Mouse (Mus musculus) heart, postnatal 14 days (tissue): ENCODE data around the gene Pou3f1. TPM values are rescaled to one million over a fixed set of nuclear protein-coding genes. Genes with fewer than 3 reads are reported as not detected.
A peak's percentile ranks its signal among the peaks of the same experiment; 100 is the strongest.

ENCODE experiments used
- DNase-seq, 2 experiments: peaks; one replicate each; pipeline ENCODE4 v3.0.0; 2021 to 2022
- intact Hi-C: fragments of 180-260 bp; cut with DNase I; formaldehyde crosslinking; loops from one replicate; pipeline ENCODE4 v1.15.1; 2025
- total RNA-seq, 2 experiments: library from RNA; stranded (reverse); gene quantifications; 2 replicates each; pipeline ENCODE4 v1.2.3; 2021

The Pou3f1 gene
- total RNA-seq, 2 experiments from 2014 or later: 0.07 TPM; not detected in 1

DNA sequence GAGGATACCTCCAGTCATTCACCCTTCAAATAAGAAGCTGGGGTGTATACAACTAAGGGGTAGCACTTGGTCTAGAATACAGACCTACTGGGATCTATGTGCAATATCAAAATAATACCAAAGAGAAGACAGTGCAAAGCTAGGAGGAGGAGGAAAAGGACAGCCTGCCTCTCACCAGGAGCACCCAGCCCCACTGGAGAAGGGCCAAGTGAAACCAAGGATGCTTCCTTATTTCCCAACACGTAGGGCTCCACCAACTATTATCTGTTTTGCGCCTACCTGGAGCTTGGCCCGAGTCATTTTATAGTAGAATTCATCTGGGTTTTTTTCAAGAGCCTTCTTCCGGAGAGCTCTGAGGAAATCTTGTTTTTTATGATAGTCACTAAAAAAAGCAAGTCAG, 26.9 kb downstream of the Pou3f1 start:
- no peak for DNase-seq

DNA sequence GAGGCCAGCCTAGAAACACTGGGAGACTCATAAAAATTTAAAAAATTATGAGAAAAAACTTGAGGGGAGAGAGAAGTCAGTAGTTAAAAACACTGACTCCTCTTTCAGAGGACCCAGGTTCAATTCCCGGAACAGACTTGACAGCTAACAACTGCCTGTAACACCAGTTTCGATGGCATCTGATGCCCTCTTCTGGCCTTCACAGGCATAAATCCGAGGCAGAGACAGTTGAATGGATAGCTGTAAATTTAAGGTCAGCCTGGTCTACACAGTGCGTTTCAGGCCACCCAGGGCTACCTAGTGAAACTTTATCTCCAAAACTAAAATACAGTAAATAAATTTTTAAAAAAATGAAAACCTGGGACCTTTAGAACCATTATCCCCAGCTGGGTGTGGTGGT, 28.4 kb downstream of the Pou3f1 start:
- no peak for DNase-seq
- intact Hi-C loops: no loop called here

More for the DNA sequence above, 26.9 kb downstream of the Pou3f1 start:
- intact Hi-C loops: loop anchor here (2.0 kb wide), 1 partner anchor 27 kb away; no protein-coding TSS in a partner anchor

DNA sequence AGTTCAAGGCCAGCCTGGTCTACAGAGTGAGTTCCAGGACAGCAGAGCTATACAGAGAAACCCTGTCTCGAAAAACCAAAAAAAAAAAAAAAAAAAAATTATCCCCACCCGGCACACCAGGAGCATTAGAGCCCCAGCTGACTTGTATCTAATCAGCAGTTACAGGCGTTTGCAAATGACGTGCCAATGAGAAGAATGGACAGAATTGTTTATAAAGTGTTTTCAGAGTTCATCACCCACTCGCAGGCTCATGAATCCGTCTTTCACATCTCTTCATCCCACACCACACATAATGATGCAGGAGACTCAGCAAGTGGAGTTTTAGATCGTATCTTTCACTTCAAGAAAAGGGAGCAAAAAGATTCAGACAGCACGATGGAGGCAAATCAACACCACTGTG, 28.8 kb downstream of the Pou3f1 start:
- DNase-seq: no peak
- intact Hi-C loops: no loop called here

- DNase-seq: no peak
- intact Hi-C loops: no loop called here
These were observed 29.3 kb downstream of the Pou3f1 start for GRCm38 (mm10) chr4:124685897-124686402.

DNA sequence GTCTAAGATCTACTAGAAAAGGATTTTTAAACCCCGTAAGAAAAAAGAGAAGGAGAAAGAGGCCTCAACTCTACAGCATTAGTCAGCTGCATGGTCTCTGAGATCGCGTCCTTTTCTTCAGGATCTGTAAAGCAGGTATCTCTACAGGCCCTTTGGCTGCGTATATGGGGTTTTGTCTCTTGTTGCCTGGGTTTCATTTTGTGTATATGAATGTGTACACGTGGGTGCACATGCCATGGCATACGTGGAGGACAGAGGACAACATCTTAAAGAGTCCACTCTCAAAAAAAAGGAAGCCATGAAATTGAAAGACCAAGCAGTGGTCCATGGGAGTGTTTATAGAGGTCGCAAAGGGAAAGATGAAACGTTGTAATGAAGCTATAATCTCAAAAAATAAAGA, 34.8 kb downstream of the Pou3f1 start:
- intact Hi-C loops: loop anchor here (10.0 kb wide), 1 partner anchor 977 kb away; the partner anchor contains the start of gene Ndufs5
- DNase-seq: no peak

- no peak for DNase-seq
- intact Hi-C loops: loop anchor here (10.0 kb wide), 1 partner anchor 978 kb away; the partner anchor contains the start of gene Ndufs5
These were observed 35.8 kb downstream of the Pou3f1 start for GRCm38 (mm10) chr4:124692416-124692861.

GRCm38 (mm10) chr4:124693135-124693894, 36.7 kb downstream of the Pou3f1 start, which contains the start of gene Utp11:
Gene Utp11 (minus strand): TSS chr4:124693600.
- intact Hi-C loops: loop anchor here (10.0 kb wide), 1 partner anchor 979 kb away; the partner anchor contains the start of gene Ndufs5

DNA sequence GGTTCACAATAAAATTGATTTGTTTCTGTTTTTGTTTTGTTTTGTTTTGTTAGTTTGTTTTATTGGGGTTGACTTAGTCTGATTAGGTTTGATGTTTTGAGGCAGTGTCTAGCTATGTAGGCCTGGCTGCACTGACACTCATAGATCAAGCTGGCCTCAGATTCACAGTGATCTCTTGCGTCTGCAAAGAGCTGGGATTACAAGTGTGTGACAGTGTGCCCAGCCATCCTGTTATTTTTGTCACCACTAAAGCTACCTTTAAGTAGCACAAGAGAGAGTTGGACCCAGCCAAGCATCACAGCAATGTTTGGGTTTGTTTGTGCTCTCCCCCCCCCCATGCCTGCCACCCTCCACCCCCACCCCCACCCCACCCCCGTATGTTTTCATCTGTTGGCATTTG, 38.0 kb downstream of the Pou3f1 start:
- intact Hi-C loops: loop anchor here (10.0 kb wide), 1 partner anchor 980 kb away; the partner anchor contains the start of gene Ndufs5
- DNase-seq: no peak

More at GRCm38 (mm10) chr4:124693135-124693894, 36.7 kb downstream of the Pou3f1 start, which contains the start of gene Utp11:
- peak; percentile 85 to 86 for DNase-seq

- intact Hi-C loops: loop anchor here (10.0 kb wide), 1 partner anchor 981 kb away; the partner anchor contains the start of gene Ndufs5
- no peak for DNase-seq
These were observed 39.3 kb downstream of the Pou3f1 start for GRCm38 (mm10) chr4:124695786-124696516.

- intact Hi-C loops: loop anchor here (10.0 kb wide), 1 partner anchor 985 kb away; the partner anchor contains the start of gene Ndufs5
- no peak for DNase-seq
These were observed 43.2 kb downstream of the Pou3f1 start for GRCm38 (mm10) chr4:124699791-124700190.

- intact Hi-C loops: no loop called here
- peak; percentile 69 to 77 for DNase-seq
These were observed 43.8 kb downstream of the Pou3f1 start, which contains the start of gene Fhl3 for GRCm38 (mm10) chr4:124700248-124700971. Gene Fhl3 (plus strand): TSS chr4:124700701.

- DNase-seq: peak; percentile 53 to 56
These were observed 44.6 kb downstream of the Pou3f1 start for GRCm38 (mm10) chr4:124701052-124701845.

DNA sequence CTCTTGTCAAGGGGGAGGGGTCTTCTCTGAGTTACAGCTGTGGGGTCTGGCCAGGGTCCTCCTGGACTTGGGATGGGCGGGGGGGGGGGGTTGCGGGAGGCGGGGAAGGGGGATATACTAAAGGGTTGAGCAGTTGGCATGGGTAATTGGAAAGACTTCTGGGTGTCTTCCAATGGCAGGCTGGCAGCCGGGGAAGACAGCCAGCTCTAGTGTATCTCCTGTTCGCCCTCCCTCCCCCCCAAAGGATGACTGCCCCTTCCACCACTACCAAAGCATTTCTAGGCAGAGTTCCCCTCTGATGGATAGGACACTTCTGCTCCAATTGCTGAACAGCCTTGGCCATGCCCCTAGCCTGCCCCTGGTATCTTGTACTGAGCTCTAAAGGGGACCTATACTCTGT, 45.3 kb downstream of the Pou3f1 start:
- peak; percentile 33 to 43 for DNase-seq
- intact Hi-C loops: no loop called here

More at GRCm38 (mm10) chr4:124701052-124701845, 44.6 kb downstream of the Pou3f1 start:
- intact Hi-C loops: no loop called here

GRCm38 (mm10) chr4:124703406-124703805, 46.8 kb downstream of the Pou3f1 start:
- intact Hi-C loops: no loop called here
- peak; percentile 30 to 45 for DNase-seq

DNA sequence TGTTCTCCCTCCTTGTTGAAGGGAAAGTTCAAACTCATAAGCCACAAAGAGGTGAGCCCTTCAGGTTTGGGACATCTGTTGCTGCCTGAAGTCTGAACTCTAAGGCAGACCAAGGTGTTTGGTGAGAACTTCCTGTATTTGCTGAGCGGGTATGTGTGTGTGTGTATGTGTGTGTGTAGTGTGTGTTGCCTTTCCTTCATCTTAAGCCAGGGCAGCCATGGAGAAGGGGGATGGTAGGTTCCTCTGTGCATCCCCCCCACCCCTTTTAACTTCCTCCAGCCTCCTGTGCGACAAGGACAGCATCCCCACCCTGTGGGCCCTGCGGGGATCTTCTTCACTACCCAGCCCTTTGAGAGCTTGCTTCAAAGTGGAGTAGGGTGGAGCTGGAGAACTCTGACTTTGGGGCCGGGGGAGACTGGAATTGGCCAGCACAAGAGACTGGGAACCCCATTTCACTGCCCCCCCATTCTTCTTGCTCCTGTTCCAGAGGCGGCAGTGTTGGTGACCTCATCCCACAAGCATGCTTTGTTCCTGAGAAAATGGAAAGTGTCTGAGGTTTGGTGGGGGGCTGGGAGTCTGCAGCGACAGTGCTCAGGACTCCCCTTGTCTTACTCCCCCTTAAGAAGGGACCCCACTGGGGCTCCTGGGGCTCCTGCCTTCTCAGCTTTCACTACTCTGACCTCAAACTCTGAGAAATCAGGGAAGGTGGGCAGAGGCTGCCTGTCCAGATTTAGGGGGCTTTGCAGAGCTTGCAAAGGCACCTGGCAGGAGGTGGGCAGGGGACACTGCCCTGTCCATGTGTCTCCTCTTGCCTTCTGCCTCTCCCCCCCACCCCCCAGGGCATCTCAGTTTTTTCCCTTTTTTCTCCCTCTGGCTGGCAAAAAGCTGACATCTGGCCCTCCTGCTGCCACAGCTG, 47.5 kb downstream of the Pou3f1 start:
- intact Hi-C loops: no loop called here
- DNase-seq: peak; percentile 12 to 20

DNA sequence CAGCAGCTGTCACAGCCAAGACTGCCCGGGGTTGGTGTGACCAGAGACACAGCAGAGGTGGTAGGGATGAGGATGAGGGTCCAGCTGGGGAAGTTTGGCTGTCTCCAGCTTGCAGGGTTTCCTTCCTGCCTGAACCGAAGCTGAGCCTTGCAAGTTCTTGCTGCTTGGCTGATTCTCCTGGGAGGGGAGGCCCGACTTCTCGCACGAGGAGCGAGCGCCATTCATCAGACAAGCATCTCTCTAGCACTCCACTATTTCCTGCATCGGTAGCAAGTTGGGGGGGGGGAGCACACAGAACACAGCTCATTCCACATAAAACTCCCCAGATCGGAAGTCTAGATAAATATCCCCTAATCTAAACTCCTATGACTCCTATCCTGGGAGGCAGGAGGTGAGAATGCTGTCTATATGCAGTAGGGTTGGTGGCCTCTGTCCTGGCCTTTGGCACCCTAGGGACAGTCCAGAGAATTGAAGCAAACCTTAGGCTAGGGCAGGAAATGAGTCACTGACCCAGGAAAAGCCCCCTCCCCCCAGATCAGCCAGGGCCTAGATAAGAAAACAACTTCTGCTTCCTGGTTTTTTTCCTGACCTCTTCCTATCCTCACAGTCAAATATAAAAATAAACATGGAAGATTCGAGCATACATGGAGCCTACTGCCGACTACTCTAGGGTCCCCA, 48.3 kb downstream of the Pou3f1 start:
- intact Hi-C loops: no loop called here
- peak; percentile 49 to 55 for DNase-seq

DNA sequence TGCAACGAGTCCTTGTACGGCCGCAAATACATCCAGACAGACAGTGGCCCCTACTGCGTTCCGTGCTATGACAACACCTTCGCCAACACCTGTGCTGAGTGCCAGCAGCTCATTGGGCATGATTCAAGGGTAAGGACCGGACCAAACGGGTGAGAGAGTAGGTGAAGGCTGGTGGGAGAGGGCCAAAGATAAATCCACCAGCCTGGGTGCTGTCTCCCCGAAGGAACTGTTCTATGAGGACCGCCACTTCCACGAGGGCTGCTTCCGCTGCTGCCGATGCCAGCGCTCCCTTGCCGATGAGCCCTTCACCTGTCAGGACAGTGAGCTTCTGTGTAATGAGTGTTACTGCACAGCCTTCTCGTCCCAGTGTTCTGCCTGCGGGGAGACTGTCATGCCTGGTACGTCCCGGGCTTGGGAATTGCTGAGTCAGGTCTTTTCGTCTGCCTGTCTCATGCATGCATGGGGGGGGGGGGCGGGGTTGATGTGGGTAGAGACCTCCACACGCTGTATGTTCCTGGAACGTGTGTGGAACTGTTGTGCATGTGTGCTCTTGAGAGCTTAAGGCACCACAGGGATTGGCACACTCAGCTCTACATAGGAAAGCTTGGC, 49.2 kb downstream of the Pou3f1 start:
- intact Hi-C loops: no loop called here
- DNase-seq: no peak
